Mouse (Mus musculus): Measurements from ENCODE around the gene Arhgef10l.

DNA sequence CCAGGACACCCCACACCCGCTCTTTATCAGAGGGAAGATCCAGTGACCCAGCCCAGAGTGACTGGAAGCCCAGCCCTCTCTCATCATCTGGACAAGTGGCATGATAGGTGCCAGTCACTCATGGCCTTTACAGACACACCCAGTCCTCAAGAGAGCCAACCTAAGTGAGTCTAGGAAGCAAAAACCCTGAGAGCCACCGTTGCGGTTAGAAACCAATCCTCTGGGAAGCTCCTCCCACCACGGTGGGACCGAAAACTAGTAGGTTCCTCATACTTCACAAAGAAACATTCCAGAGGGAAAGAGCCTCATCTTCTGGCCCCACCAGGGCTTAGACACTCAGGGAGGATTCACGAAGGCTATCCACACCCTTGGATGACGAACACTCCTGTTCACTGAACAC is 50.0 kb downstream of the Arhgef10l start:
- TF ChIP-seq POLR2A (IDR thresholded peaks at IDR 0.05; ENCODE audit: control insufficient read depth, extremely low read depth, insufficient read depth, low read length, poor library complexity) (no peak), CTCF (IDR thresholded peaks at IDR 0.05; ENCODE audit: borderline replicate concordance, control insufficient read depth, extremely low read depth, insufficient read depth, low read length, poor library complexity) (no peak)

Data from thymus, adult 2 months (tissue).